Mouse (Mus musculus) liver, embryonic 12.5 days (tissue): Measurements from ENCODE around the gene Ubash3b. TPM values are rescaled to one million over a fixed set of nuclear protein-coding genes. Genes with fewer than 3 reads are reported as not detected.
A peak's percentile ranks its signal among the peaks of the same experiment; 100 is the strongest.

Experiments used
- ATAC-seq: fragments of 200-750 bp; cut with Nextera tagmentation; 2 replicates; pipeline ENCODE4 v1.8.0; 2017; ENCODE audit warnings: moderate number of reproducible peaks, mild to moderate bottlenecking, moderate library complexity
- H3K27ac ChIP-seq: fragments of 300-500 bp; sonication (generic); 2 replicates; pipeline ENCODE4 v1.5.1; 2016; ENCODE audit warnings: mild to moderate bottlenecking
- H3K27me3 ChIP-seq: fragments of 300-500 bp; sonication (generic); replicated peaks from 2 replicates; pipeline ENCODE4 v1.6.1; 2016; ENCODE audit warnings: mild to moderate bottlenecking, moderate library complexity
- H3K36me3 ChIP-seq: fragments of 300-500 bp; sonication (generic); 2 replicates; pipeline ENCODE4 v1.6.1; 2016; ENCODE audit warnings: mild to moderate bottlenecking, moderate library complexity
- H3K4me1 ChIP-seq: fragments of 300-500 bp; sonication (generic); 2 replicates; pipeline ENCODE4 v1.6.1; 2016
- H3K4me2 ChIP-seq: fragments of 300-500 bp; sonication (generic); 2 replicates; pipeline ENCODE4 v1.6.1; 2016; ENCODE audit warnings: mild to moderate bottlenecking, moderate library complexity
- H3K4me3 ChIP-seq: fragments of 300-500 bp; sonication (generic); 2 replicates; pipeline ENCODE4 v1.5.1; 2016; ENCODE audit warnings: mild to moderate bottlenecking, moderate library complexity
- H3K9ac ChIP-seq: fragments of 300-500 bp; sonication (generic); 2 replicates; pipeline ENCODE4 v1.6.1; 2016; ENCODE audit warnings: mild to moderate bottlenecking, moderate library complexity
- H3K9me3 ChIP-seq: fragments of 300-500 bp; sonication (generic); replicated peaks from 2 replicates; pipeline ENCODE4 v1.6.1; 2016; ENCODE audit warnings: mild to moderate bottlenecking, moderate library complexity
- WGBS: fragments of 180-500 bp; shearing (Covaris S2); methylation state at CpG from one replicate; pipeline ENCODE4 v1.1.7; 2016; ENCODE audit not compliant: insufficient replicate concordance; 5-methylcytosine and 5-hydroxymethylcytosine counted together
- polyA plus RNA-seq: library from polyadenylated mRNA; unstranded; fragments of >200 nt; fragmentation: Nextera tagmentation; extraction: Ambion mirVana; gene quantifications from 2 replicates; pipeline ENCODE4 v1.2.1, GENCODE M21; 2016

The Ubash3b gene
- polyA plus RNA-seq, 1 experiment from 2014 or later = 14.0 TPM

GRCm38 (mm10) chr9:41058765-41059535 lies 102.5 kb downstream of the Ubash3b start:
- Histone ChIP-seq H3K27me3 (peaks cover 11% of the 10 kb centered on the region; the same call in 1 of the 2 replicates), H3K36me3 (no peaks in the 10 kb centered on the region), H3K4me2 (0 out of 2 replicates have a peak overlapping the region, but pooled peaks have one; percentile 1), H3K4me3 (no peak overlapping the region), H3K4me1 (peaks cover 36% of the 10 kb centered on the region), H3K27ac (peak overlapping the region; percentile 46; the same call in 1 of the 2 replicates), H3K9me3 (no peaks in the 10 kb centered on the region), H3K9ac (no peak overlapping the region)
- 12% methylated on average over 8 of the region's 8 CpGs for WGBS
- peak; percentile 79 for ATAC-seq

- H3K36me3 ChIP-seq = no peaks in the 10 kb centered on the region
- WGBS = 78% methylated on average over 9 of the region's 9 CpGs
- H3K27me3 ChIP-seq = peaks cover 5% of the 10 kb centered on the region; the same call in 1 of the 2 replicates
- H3K9ac ChIP-seq = no peak overlapping the region
- no peak for ATAC-seq
- no peak overlapping the region for H3K4me2 ChIP-seq
- no peaks in the 10 kb centered on the region for H3K9me3 ChIP-seq
- H3K27ac ChIP-seq = no peak overlapping the region
- H3K4me1 ChIP-seq = peaks cover 51% of the 10 kb centered on the region
- no peak overlapping the region for H3K4me3 ChIP-seq
Measured at GRCm38 (mm10) chr9:41054166-41054565, 107.3 kb downstream of the Ubash3b start.

GRCm38 (mm10) chr9:41053478-41053877 lies 108.0 kb downstream of the Ubash3b start:
- 54% methylated on average over 4 of the region's 4 CpGs for WGBS
- Histone ChIP-seq H3K27ac (no peak overlapping the region), H3K27me3 (peaks cover 5% of the 10 kb centered on the region; the same call in 1 of the 2 replicates), H3K9ac (no peak overlapping the region), H3K4me3 (no peak overlapping the region), H3K4me1 (peaks cover 51% of the 10 kb centered on the region), H3K36me3 (no peaks in the 10 kb centered on the region), H3K4me2 (no peak overlapping the region), H3K9me3 (no peaks in the 10 kb centered on the region)
- ATAC-seq = no peak

GRCm38 (mm10) chr9:41051080-41051932 lies 110.2 kb downstream of the Ubash3b start:
- H3K4me2 ChIP-seq = no peak overlapping the region
- no peaks in the 10 kb centered on the region for H3K36me3 ChIP-seq
- 42% methylated on average over 11 of the region's 11 CpGs for WGBS
- peaks cover 62% of the 10 kb centered on the region for H3K4me1 ChIP-seq
- no peak overlapping the region for H3K27ac ChIP-seq
- ATAC-seq = no peak
- H3K4me3 ChIP-seq = no peak overlapping the region
- H3K9ac ChIP-seq = no peak overlapping the region
- no peaks in the 10 kb centered on the region for H3K9me3 ChIP-seq
- H3K27me3 ChIP-seq = peaks cover 5% of the 10 kb centered on the region; the same call in 1 of the 2 replicates

- Histone ChIP-seq H3K4me2 (no peak overlapping the region), H3K9ac (no peak overlapping the region), H3K36me3 (no peaks in the 10 kb centered on the region), H3K4me1 (peaks cover 62% of the 10 kb centered on the region), H3K27ac (no peak overlapping the region), H3K27me3 (peaks cover 5% of the 10 kb centered on the region; the same call in 1 of the 2 replicates), H3K9me3 (no peaks in the 10 kb centered on the region), H3K4me3 (no peak overlapping the region)
- WGBS = 63% methylated on average over 12 of the region's 12 CpGs
- no peak for ATAC-seq
Measured at GRCm38 (mm10) chr9:41050331-41051079, 111.0 kb downstream of the Ubash3b start.

GRCm38 (mm10) chr9:41049282-41049681 lies 112.2 kb downstream of the Ubash3b start:
- H3K27ac ChIP-seq = 0 out of 2 replicates have a peak overlapping the region, but pooled peaks have one; percentile 8
- no peaks in the 10 kb centered on the region for H3K9me3 ChIP-seq
- whole genome bisulfite sequencing = 19% methylated on average over 7 of the region's 7 CpGs
- no peak overlapping the region for H3K9ac ChIP-seq
- H3K27me3 ChIP-seq = no peaks in the 10 kb centered on the region; the same call in 1 of the 2 replicates
- peaks cover 62% of the 10 kb centered on the region for H3K4me1 ChIP-seq
- peak; percentile 65 for ATAC-seq
- H3K4me3 ChIP-seq = no peak overlapping the region
- no peaks in the 10 kb centered on the region for H3K36me3 ChIP-seq
- H3K4me2 ChIP-seq = peak overlapping the region; percentile 0; the same call in 1 of the 2 replicates

GRCm38 (mm10) chr9:41048820-41049219 lies 112.7 kb downstream of the Ubash3b start:
- ATAC-seq = no peak
- Histone ChIP-seq H3K4me3 (no peak overlapping the region), H3K9me3 (no peaks in the 10 kb centered on the region), H3K9ac (no peak overlapping the region), H3K4me1 (peaks cover 60% of the 10 kb centered on the region), H3K36me3 (peaks cover under 1% of the 10 kb centered on the region; the same call in 1 of the 2 replicates), H3K27ac (no peak overlapping the region), H3K4me2 (no peak overlapping the region), H3K27me3 (no peaks in the 10 kb centered on the region)
- WGBS = 62% methylated on average over 3 of the region's 3 CpGs

- H3K9ac ChIP-seq = no peak overlapping the region
- H3K4me1 ChIP-seq = peaks cover 54% of the 10 kb centered on the region
- no peak overlapping the region for H3K4me3 ChIP-seq
- H3K9me3 ChIP-seq = no peaks in the 10 kb centered on the region
- 84% methylated on average over 7 of the region's 7 CpGs for WGBS
- no peaks in the 10 kb centered on the region for H3K27me3 ChIP-seq
- peaks cover 6% of the 10 kb centered on the region; the same call in 1 of the 2 replicates for H3K36me3 ChIP-seq
- no peak for ATAC-seq
- no peak overlapping the region for H3K4me2 ChIP-seq
- H3K27ac ChIP-seq = no peak overlapping the region
Measured at GRCm38 (mm10) chr9:41048216-41048615, 113.3 kb downstream of the Ubash3b start.

- Histone ChIP-seq H3K36me3 (peaks cover 7% of the 10 kb centered on the region; the same call in 1 of the 2 replicates), H3K4me2 (no peak overlapping the region), H3K4me1 (peaks cover 52% of the 10 kb centered on the region), H3K9me3 (no peaks in the 10 kb centered on the region), H3K27me3 (no peaks in the 10 kb centered on the region), H3K9ac (no peak overlapping the region), H3K4me3 (no peak overlapping the region), H3K27ac (no peak overlapping the region)
- whole genome bisulfite sequencing = 32% methylated on average over 2 of the region's 2 CpGs
- peak; percentile 76 for ATAC-seq
Measured at GRCm38 (mm10) chr9:41047654-41048053, 113.8 kb downstream of the Ubash3b start.

GRCm38 (mm10) chr9:41044626-41045025 lies 116.9 kb downstream of the Ubash3b start:
- H3K27ac ChIP-seq = no peak overlapping the region
- peaks cover 34% of the 10 kb centered on the region for H3K4me1 ChIP-seq
- no peaks in the 10 kb centered on the region for H3K9me3 ChIP-seq
- H3K4me2 ChIP-seq = no peak overlapping the region
- no peak overlapping the region for H3K9ac ChIP-seq
- no peak overlapping the region for H3K4me3 ChIP-seq
- H3K36me3 ChIP-seq = peaks cover 7% of the 10 kb centered on the region; the same call in 1 of the 2 replicates
- no peaks in the 10 kb centered on the region for H3K27me3 ChIP-seq
- ATAC-seq = no peak
- WGBS = 10% methylated on average over 3 of the region's 3 CpGs

GRCm38 (mm10) chr9:41043641-41044040 lies 117.9 kb downstream of the Ubash3b start:
- Histone ChIP-seq H3K36me3 (peaks cover 7% of the 10 kb centered on the region; the same call in 1 of the 2 replicates), H3K27ac (no peak overlapping the region), H3K9ac (no peak overlapping the region), H3K4me2 (no peak overlapping the region), H3K27me3 (no peaks in the 10 kb centered on the region), H3K4me3 (no peak overlapping the region), H3K4me1 (peaks cover 24% of the 10 kb centered on the region), H3K9me3 (no peaks in the 10 kb centered on the region)
- WGBS = 84% methylated on average over 5 of the region's 5 CpGs
- no peak for ATAC-seq
